Mouse (Mus musculus) lung, postnatal 0 days (tissue): ENCODE measurements around the gene Mthfd2. TPM values are rescaled to one million over a fixed set of nuclear protein-coding genes. Genes with fewer than 3 reads are reported as not detected.

ENCODE experiments used
- ATAC-seq: fragments of 200-750 bp; cut with Nextera tagmentation; 2 replicates; pipeline ENCODE4 v1.8.0; 2017; ENCODE audit warnings: moderate library complexity
- DNase-seq: peaks from one replicate; pipeline ENCODE4 v3.0.0-alpha.2; 2016; ENCODE audit warnings: low spot score
- H3K27ac ChIP-seq: fragments of 300-500 bp; sonication (generic); 2 replicates; pipeline ENCODE4 v1.5.1; 2014; ENCODE audit warnings: antibody characterized with exemption, mild to moderate bottlenecking, low read length, mixed read lengths
- H3K27me3 ChIP-seq: fragments of 300-500 bp; sonication (generic); replicated peaks from 2 replicates; pipeline ENCODE4 v1.6.1; 2014; ENCODE audit warnings: low read length, mixed read lengths; ENCODE audit not compliant: insufficient read depth
- H3K36me3 ChIP-seq: fragments of 300-500 bp; sonication (generic); 2 replicates; pipeline ENCODE4 v1.6.1; 2014; ENCODE audit warnings: low read length, mixed read lengths; ENCODE audit not compliant: insufficient read depth
- H3K4me1 ChIP-seq: fragments of 300-500 bp; sonication (generic); 2 replicates; pipeline ENCODE4 v1.6.1; 2014; ENCODE audit warnings: antibody characterized with exemption, low read depth, low read length, mixed read lengths; ENCODE audit not compliant: insufficient read depth
- H3K4me2 ChIP-seq: fragments of 300-500 bp; sonication (generic); replicated peaks from 2 replicates; pipeline ENCODE4 v1.6.1; 2014; ENCODE audit warnings: low read depth, mild to moderate bottlenecking, low read length, moderate library complexity, mixed read lengths
- H3K4me3 ChIP-seq: fragments of 300-500 bp; sonication (generic); 2 replicates; pipeline ENCODE4 v1.5.1; 2014; ENCODE audit warnings: low read depth, low read length
- H3K9ac ChIP-seq: fragments of 300-500 bp; sonication (generic); replicated peaks from 2 replicates; pipeline ENCODE4 v1.6.1; 2014; ENCODE audit warnings: low read depth, mild to moderate bottlenecking
- H3K9me3 ChIP-seq: fragments of 300-500 bp; sonication (generic); 2 replicates; pipeline ENCODE4 v1.6.1; 2016; ENCODE audit warnings: low read length, mixed read lengths
- CTCF ChIP-seq: IDR thresholded peaks from 2 replicates; pipeline ENCODE4 v1.5.1; 2016; ENCODE audit warnings: antibody characterized with exemption, mild to moderate bottlenecking
- EP300 ChIP-seq: IDR thresholded peaks from 2 replicates; pipeline ENCODE4 v1.6.1; 2016; ENCODE audit warnings: antibody characterized with exemption, mild to moderate bottlenecking, control low read depth
- WGBS: fragments of 180-500 bp; shearing (Covaris S2); extraction: QIAGEN DNeasy Blood & Tissue Kit; methylation state at CpG from one replicate; pipeline ENCODE4 v1.1.7; 2014; 5-methylcytosine and 5-hydroxymethylcytosine counted together
- polyA plus RNA-seq: library from polyadenylated mRNA; unstranded; fragments of >200 nt; fragmentation: Nextera tagmentation; extraction: Ambion mirVana; gene quantifications from 2 replicates; pipeline ENCODE4 v1.2.1, GENCODE M21; 2015

Mthfd2 gene
- polyA plus RNA-seq, 1 experiment from 2014 or later = 6.3 TPM

- no peak for ATAC-seq
- H3K9ac ChIP-seq = no peak overlapping the region
- 87% methylated on average over 11 of the region's 11 CpGs for WGBS
- H3K4me3 ChIP-seq = no peak overlapping the region
- H3K9me3 ChIP-seq = no peaks in the 10 kb centered on the region
- 0 out of 2 replicates have a peak, but pooled peaks cover 4% of the 10 kb centered on the region for H3K36me3 ChIP-seq
- no peak for DNase-seq
- TF ChIP-seq EP300 (no peak), CTCF (no peak)
- no peaks in the 10 kb centered on the region for H3K4me1 ChIP-seq
- H3K27ac ChIP-seq = no peak overlapping the region
- H3K4me2 ChIP-seq = no peak overlapping the region
- no peaks in the 10 kb centered on the region for H3K27me3 ChIP-seq
These were observed 36.0 kb upstream of the Mthfd2 start for GRCm38 (mm10) chr6:83361523-83362248.

GRCm38 (mm10) chr6:83357436-83357835 is 31.7 kb upstream of the Mthfd2 start:
- H3K9me3 ChIP-seq = no peaks in the 10 kb centered on the region
- H3K27ac ChIP-seq = no peak overlapping the region
- H3K9ac ChIP-seq = no peak overlapping the region
- H3K27me3 ChIP-seq = no peaks in the 10 kb centered on the region
- H3K4me3 ChIP-seq = no peak overlapping the region
- no peaks in the 10 kb centered on the region for H3K4me1 ChIP-seq
- H3K36me3 ChIP-seq = peaks cover 13% of the 10 kb centered on the region; the same call in 1 of the 2 replicates
- WGBS = 86% methylated on average over 10 of the region's 10 CpGs
- H3K4me2 ChIP-seq = no peak overlapping the region
- DNase-seq (no peak), ATAC-seq (no peak)
- no peak for TF ChIP-seq CTCF

DNA sequence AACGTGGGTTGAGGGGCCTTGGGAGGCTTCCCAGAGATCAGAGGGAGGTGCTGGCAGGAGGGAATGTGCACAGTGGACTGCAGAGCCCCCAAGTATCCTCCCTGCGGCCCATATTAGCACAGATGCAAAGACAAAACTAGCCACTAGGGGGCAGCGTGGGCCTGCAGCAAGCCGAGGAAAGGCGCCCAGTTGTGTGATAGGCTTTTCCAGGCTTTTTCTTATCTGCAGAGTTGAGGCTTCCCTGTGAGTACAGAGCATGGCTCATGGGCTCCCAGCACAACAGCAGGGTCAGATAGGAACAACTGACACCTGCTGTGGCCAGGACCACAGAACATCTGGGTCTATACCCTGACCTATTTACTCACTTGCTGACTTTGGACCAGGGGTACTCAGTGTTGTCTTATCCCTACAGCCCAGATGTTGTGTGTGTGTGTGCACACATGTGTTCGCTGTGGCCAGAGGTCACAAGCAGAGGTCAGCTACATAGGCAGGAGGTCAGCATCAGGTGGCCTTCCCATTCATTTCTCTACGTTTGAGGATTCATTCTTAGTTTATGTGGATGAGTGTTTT is 30.9 kb upstream of the Mthfd2 start:
- no peaks in the 10 kb centered on the region for H3K9me3 ChIP-seq
- ATAC-seq (peak; percentile 66), DNase-seq (peak; percentile 87)
- H3K4me3 ChIP-seq = no peak overlapping the region
- H3K4me1 ChIP-seq = no peaks in the 10 kb centered on the region
- TF ChIP-seq EP300 = no peak
- TF ChIP-seq CTCF = peak; percentile 100
- H3K27me3 ChIP-seq = no peaks in the 10 kb centered on the region
- H3K36me3 ChIP-seq = peaks cover 13% of the 10 kb centered on the region; the same call in 1 of the 2 replicates
- 27% methylated on average over 7 of the region's 7 CpGs for WGBS
- no peak overlapping the region for H3K4me2 ChIP-seq
- H3K27ac ChIP-seq = no peak overlapping the region
- no peak overlapping the region for H3K9ac ChIP-seq

DNA sequence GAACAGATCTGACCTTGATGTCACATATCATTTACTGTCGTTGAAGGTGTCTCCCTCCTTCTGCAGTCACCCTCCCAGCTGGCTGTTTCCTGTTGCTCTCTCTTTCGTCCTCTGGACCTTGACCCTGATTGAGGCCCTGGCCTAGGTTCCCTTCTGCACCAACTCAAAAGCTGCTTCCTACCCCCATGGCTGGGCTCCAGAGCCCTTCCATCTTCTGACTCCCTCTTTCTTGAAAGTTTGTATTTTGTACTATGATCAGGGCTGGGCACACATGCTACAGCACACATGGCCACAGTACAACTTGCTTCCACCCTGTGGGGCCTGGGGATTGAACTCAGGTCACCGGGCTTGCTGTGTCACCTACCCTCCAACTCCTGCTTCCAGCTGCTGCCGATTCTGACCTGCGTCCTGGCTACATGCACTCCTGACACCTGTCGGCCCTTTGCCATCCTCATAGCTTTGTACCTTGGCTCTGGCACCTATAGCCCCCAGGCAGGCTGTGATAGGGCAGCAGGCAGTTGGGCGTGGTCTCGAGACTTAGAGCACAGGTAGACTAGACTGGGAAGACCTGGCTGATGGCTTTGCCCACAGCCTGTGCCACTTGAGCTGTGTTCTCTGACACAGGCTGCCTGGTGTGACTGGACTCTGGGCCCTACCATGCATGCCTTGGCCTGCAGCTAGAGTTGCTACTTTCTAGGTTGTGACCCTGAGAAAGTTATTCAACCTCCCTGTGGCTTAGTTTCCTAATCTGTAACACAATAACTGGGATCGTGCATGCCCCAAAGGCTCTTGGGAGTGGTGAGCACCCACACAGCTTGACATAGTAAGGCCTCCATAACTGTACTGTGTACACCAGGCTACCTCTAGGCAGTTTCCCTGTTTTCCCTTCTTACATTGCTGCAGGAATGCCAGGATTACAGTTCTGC is 29.4 kb upstream of the Mthfd2 start:
- no peaks in the 10 kb centered on the region for H3K9me3 ChIP-seq
- TF ChIP-seq CTCF = no peak
- no peak for TF ChIP-seq EP300
- no peak overlapping the region for H3K27ac ChIP-seq
- no peaks in the 10 kb centered on the region for H3K27me3 ChIP-seq
- H3K4me2 ChIP-seq = no peak overlapping the region
- DNase-seq = no peak
- peaks cover 13% of the 10 kb centered on the region; the same call in 1 of the 2 replicates for H3K36me3 ChIP-seq
- 80% methylated on average over 9 of the region's 9 CpGs for WGBS
- peaks cover 3% of the 10 kb centered on the region for H3K4me1 ChIP-seq
- H3K9ac ChIP-seq = no peak overlapping the region
- no peak for ATAC-seq
- no peak overlapping the region for H3K4me3 ChIP-seq

DNA sequence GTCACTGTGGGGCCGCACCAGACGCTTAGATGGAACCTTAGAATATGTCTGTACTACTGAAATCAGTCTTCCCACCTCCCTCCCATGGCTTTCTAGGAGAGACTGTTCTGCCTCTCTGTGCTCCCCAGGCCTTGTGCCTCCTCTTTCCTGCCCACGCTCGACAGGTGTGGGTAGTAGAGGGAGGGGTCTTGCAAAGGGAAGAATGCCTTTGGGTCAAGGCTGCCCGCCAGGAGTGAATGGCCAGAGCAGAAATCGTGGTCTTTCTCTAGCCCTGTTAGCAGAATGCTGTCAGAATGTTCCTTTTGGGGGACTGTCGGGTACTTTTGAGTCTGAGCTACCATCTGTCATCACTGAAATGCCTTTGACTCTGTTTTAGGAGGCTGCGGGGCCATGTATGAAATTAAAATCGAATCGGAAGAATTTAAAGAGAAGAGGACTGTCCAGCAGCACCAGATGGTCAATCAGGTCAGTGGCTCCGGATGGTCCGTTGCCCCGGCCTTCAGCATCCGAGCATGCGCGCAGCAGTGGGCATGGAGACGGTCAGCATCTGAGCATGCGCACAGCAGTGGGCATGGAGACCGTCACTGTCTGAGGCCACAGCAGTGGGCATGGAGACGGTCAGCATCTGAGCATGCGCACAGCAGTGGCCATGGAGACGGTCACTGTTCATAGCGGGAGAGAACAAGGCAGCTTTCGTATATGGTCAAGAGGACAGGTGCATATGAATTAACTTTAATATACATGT is 27.1 kb upstream of the Mthfd2 start:
- Histone ChIP-seq H3K9ac (no peak overlapping the region), H3K9me3 (no peaks in the 10 kb centered on the region), H3K4me1 (peaks cover 14% of the 10 kb centered on the region), H3K36me3 (peaks cover 13% of the 10 kb centered on the region; the same call in 1 of the 2 replicates), H3K27ac (no peak overlapping the region), H3K27me3 (no peaks in the 10 kb centered on the region), H3K4me2 (no peak overlapping the region), H3K4me3 (no peak overlapping the region)
- no peak for DNase-seq
- 93% methylated on average over 24 of the region's 24 CpGs for WGBS
- ATAC-seq = no peak
- TF ChIP-seq CTCF = no peak
